Mouse (Mus musculus): ENCODE measurements around the gene Tbx1. TPM values are rescaled to one million over a fixed set of nuclear protein-coding genes. Genes with fewer than 3 reads are reported as not detected.

Gene Tbx1
- polyA plus RNA-seq, 1 experiment from 2014 or later, result 24.3 TPM

GRCm38 (mm10) chr16:18581050-18581622, 9.3 kb downstream of the Tbx1 start:
- 0 out of 2 replicates have a peak overlapping the region, but pooled peaks have one; percentile 21 for H3K9ac ChIP-seq
- peaks cover 70% of the 10 kb centered on the region for H3K27me3 ChIP-seq
- H3K27ac ChIP-seq (replicated peaks), result no peak overlapping the region
- WGBS, result 15% methylated on average over 21 of the region's 21 CpGs
- H3K4me1 ChIP-seq, result peaks cover 33% of the 10 kb centered on the region
- H3K4me2 ChIP-seq (replicated peaks), result peak overlapping the region; percentile 78
- no peaks in the 10 kb centered on the region for H3K9me3 ChIP-seq (replicated peaks)
- no peak for ATAC-seq (ENCODE audit: insufficient number of reproducible peaks, low FRiP score, low TSS enrichment, low read depth)
- H3K36me3 ChIP-seq, result no peaks in the 10 kb centered on the region
- H3K4me3 ChIP-seq (replicated peaks), result peak overlapping the region; percentile 43

GRCm38 (mm10) chr16:18580389-18580788, 10.1 kb downstream of the Tbx1 start:
- no peak for ATAC-seq (ENCODE audit: insufficient number of reproducible peaks, low FRiP score, low TSS enrichment, low read depth)
- 46% methylated on average over 2 of the region's 2 CpGs for WGBS
- no peaks in the 10 kb centered on the region for H3K9me3 ChIP-seq (replicated peaks)

DNA sequence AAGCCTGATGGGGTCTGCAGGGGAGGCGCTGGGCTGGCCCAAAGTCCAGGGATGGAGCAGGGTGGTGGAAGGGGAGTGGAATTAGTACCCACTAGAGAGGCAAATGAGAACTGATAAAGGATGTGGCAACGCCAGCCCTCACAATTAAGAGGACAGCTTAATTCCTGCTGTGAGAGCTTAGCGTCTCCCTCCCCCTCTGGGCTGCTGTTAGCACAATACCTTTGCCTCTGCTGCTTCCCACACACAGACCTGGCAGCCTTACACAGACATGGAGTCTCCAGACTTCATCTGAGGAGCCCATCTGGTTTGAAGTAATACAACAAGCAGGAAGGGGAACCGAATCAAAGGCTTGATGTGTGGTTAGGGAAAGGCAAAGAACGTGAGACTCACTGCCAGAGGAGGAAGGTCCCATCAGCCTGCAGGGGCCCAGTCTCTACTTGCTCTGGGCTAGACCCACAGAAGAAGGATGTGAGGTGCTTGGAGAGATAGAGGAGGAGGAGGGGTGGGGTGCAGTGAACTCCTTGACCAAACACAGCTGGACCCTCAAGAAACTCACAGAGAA, 12.8 kb downstream of the Tbx1 start:
- no peak overlapping the region for H3K4me3 ChIP-seq (replicated peaks)
- no peak overlapping the region for H3K4me2 ChIP-seq (replicated peaks)
- no peaks in the 10 kb centered on the region for H3K36me3 ChIP-seq
- ATAC-seq (ENCODE audit: insufficient number of reproducible peaks, low FRiP score, low TSS enrichment, low read depth), result peak; percentile 34; the same call in 1 of the 2 replicates
- no peaks in the 10 kb centered on the region for H3K9me3 ChIP-seq (replicated peaks)
- no peak overlapping the region for H3K9ac ChIP-seq
- H3K27ac ChIP-seq (replicated peaks), result 0 out of 2 replicates have a peak overlapping the region, but pooled peaks have one; percentile 17
- H3K4me1 ChIP-seq, result peaks cover 29% of the 10 kb centered on the region
- H3K27me3 ChIP-seq, result peaks cover 35% of the 10 kb centered on the region
- 16% methylated on average over 5 of the region's 5 CpGs for WGBS

More at GRCm38 (mm10) chr16:18580389-18580788, 10.1 kb downstream of the Tbx1 start:
- no peak overlapping the region for H3K9ac ChIP-seq
- H3K4me3 ChIP-seq (replicated peaks), result no peak overlapping the region
- H3K27me3 ChIP-seq, result peaks cover 62% of the 10 kb centered on the region
- no peaks in the 10 kb centered on the region for H3K36me3 ChIP-seq
- H3K4me2 ChIP-seq (replicated peaks), result no peak overlapping the region
- peaks cover 32% of the 10 kb centered on the region for H3K4me1 ChIP-seq
- no peak overlapping the region for H3K27ac ChIP-seq (replicated peaks)

DNA sequence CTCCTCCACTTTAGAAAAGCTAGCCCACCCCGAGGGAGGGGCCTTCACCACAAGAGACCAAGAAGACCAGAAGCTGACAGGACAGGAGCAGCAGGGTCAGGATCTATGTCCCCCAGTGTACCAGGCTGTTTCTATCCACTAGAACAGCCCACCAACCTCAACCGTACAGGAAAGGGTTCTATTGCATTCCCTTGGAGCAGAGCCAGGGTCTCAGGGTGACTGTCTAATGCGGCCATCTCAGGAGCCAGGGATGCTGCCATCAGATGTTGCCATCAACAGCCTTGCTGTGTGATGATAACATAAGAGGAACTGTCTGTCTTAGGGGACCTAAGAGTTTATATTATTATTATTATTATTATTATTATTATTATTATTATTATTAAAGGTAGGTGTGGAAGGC, 13.4 kb downstream of the Tbx1 start:
- Histone ChIP-seq H3K9me3 (replicated peaks) (no peaks in the 10 kb centered on the region), H3K27me3 (peaks cover 29% of the 10 kb centered on the region), H3K9ac (no peak overlapping the region), H3K4me1 (peaks cover 23% of the 10 kb centered on the region), H3K36me3 (no peaks in the 10 kb centered on the region), H3K4me3 (replicated peaks) (no peak overlapping the region), H3K4me2 (replicated peaks) (no peak overlapping the region), H3K27ac (replicated peaks) (no peak overlapping the region)
- WGBS, result 27% methylated on average over 3 of the region's 3 CpGs
- ATAC-seq (ENCODE audit: insufficient number of reproducible peaks, low FRiP score, low TSS enrichment, low read depth), result no peak

DNA sequence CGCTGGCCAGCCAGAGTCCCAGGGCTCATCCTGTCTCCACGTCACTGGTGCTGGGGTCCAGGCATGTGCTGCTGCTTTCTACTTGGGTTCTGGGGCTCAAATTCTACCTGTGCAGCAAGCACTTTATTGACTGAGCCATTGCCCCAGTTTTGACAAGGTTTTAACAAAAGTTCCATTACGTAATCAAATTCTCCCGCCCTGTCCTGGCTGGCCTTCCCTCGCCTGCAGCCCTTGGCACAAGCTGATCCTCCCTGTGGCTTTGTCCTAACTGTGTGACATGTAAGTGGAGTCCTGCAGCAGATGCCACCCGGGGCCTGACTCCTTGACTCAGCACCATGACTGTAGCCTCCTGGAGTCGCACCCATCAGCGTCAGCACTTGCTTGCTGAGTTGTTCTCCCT, 16.3 kb downstream of the Tbx1 start:
- H3K27ac ChIP-seq (replicated peaks), result no peak overlapping the region
- no peak for ATAC-seq (ENCODE audit: insufficient number of reproducible peaks, low FRiP score, low TSS enrichment, low read depth)
- WGBS, result 66% methylated on average over 8 of the region's 8 CpGs
- H3K27me3 ChIP-seq, result peaks cover under 1% of the 10 kb centered on the region; the same call in 1 of the 2 replicates
- H3K9ac ChIP-seq, result no peak overlapping the region
- H3K9me3 ChIP-seq (replicated peaks), result no peaks in the 10 kb centered on the region
- peaks cover 12% of the 10 kb centered on the region for H3K4me1 ChIP-seq
- H3K4me2 ChIP-seq (replicated peaks), result no peak overlapping the region
- H3K36me3 ChIP-seq, result no peaks in the 10 kb centered on the region
- H3K4me3 ChIP-seq (replicated peaks), result no peak overlapping the region

GRCm38 (mm10) chr16:18568599-18568998, 21.9 kb downstream of the Tbx1 start:
- Histone ChIP-seq H3K9ac (no peak overlapping the region), H3K27ac (replicated peaks) (no peak overlapping the region), H3K27me3 (no peaks in the 10 kb centered on the region), H3K9me3 (replicated peaks) (no peaks in the 10 kb centered on the region), H3K4me1 (peaks cover 8% of the 10 kb centered on the region; the same call in 1 of the 2 replicates), H3K4me3 (replicated peaks) (no peak overlapping the region), H3K4me2 (replicated peaks) (no peak overlapping the region), H3K36me3 (no peaks in the 10 kb centered on the region)
- WGBS, result 58% methylated on average over 7 of the region's 7 CpGs
- ATAC-seq (ENCODE audit: insufficient number of reproducible peaks, low FRiP score, low TSS enrichment, low read depth), result no peak

DNA sequence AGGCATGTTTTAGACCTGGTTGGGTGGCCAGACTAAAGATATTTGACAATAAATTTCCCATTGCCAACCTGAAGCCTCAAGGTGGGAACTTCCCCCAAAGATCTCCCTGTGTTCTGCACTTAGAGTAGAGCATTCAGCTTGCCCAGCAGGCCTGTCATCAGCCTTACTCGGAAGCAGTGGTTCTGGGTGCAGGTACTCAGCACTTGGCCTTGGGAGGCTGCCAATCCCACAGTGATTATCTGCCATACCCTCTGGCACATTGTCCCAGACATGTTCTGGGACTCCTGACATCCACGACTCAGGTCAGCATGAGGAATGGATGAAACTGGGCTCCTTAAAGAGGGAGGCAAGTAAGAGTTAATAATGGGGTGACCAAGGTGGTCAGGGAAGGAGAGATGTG, 26.0 kb downstream of the Tbx1 start:
- Histone ChIP-seq H3K27me3 (no peaks in the 10 kb centered on the region), H3K9ac (no peak overlapping the region), H3K36me3 (no peaks in the 10 kb centered on the region), H3K27ac (replicated peaks) (no peak overlapping the region), H3K4me1 (peaks cover 8% of the 10 kb centered on the region; the same call in 1 of the 2 replicates), H3K4me3 (replicated peaks) (no peak overlapping the region), H3K4me2 (replicated peaks) (no peak overlapping the region), H3K9me3 (replicated peaks) (no peaks in the 10 kb centered on the region)
- no peak for ATAC-seq (ENCODE audit: insufficient number of reproducible peaks, low FRiP score, low TSS enrichment, low read depth)
- 59% methylated on average over 2 of the region's 2 CpGs for WGBS

- no peak overlapping the region for H3K9ac ChIP-seq
- H3K4me2 ChIP-seq (replicated peaks), result no peak overlapping the region
- no peaks in the 10 kb centered on the region for H3K36me3 ChIP-seq
- no peak for ATAC-seq (ENCODE audit: insufficient number of reproducible peaks, low FRiP score, low TSS enrichment, low read depth)
- no peaks in the 10 kb centered on the region for H3K9me3 ChIP-seq (replicated peaks)
- 67% methylated on average over 3 of the region's 3 CpGs for WGBS
- H3K4me1 ChIP-seq, result peaks cover 17% of the 10 kb centered on the region
- H3K27ac ChIP-seq (replicated peaks), result no peak overlapping the region
- no peaks in the 10 kb centered on the region for H3K27me3 ChIP-seq
- H3K4me3 ChIP-seq (replicated peaks), result no peak overlapping the region
Observed at GRCm38 (mm10) chr16:18556461-18556860, 34.0 kb downstream of the Tbx1 start.

DNA sequence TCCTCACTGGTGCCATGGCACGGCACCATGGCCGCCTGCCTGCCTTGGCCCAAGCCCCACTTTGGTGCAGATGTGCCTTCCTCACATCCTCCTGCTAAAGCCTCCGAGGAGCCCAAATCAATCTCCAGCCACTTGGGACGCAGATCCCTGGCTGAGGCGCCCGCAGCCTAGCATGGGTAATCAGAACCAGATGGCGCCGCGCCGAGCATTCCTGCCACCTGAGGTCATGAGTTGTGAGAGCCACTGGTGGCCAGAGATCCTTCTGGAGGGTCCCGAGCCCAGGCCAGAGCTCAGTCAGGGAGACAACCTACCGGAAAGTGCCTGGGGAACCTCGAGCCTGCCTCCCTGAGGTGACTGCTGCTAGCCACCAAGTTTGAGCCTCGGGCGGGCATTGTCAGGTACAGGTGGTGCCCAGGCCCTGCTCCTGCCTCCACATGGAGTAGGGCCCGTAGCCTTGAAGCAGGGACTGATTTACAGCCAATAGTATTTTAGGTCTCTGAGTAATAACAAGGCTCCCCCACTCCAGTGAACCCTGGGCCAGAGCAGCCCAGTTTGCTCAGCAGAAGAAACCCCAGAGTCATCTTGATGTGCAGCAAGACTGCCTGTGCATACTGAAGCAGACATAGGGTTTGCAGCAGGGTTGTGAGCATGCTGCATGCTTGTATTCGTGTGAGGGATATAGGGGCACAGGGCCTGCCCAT, 35.1 kb downstream of the Tbx1 start:
- WGBS, result 37% methylated on average over 17 of the region's 17 CpGs
- ATAC-seq (ENCODE audit: insufficient number of reproducible peaks, low FRiP score, low TSS enrichment, low read depth), result no peak

GRCm38 (mm10) chr16:18554721-18555120, 35.8 kb downstream of the Tbx1 start:
- H3K36me3 ChIP-seq, result no peaks in the 10 kb centered on the region
- WGBS, result 24% methylated on average over 2 of the region's 2 CpGs
- H3K4me2 ChIP-seq (replicated peaks), result no peak overlapping the region
- H3K9me3 ChIP-seq (replicated peaks), result no peaks in the 10 kb centered on the region
- H3K27ac ChIP-seq (replicated peaks), result no peak overlapping the region
- H3K27me3 ChIP-seq, result no peaks in the 10 kb centered on the region
- H3K4me3 ChIP-seq (replicated peaks), result no peak overlapping the region
- no peak for ATAC-seq (ENCODE audit: insufficient number of reproducible peaks, low FRiP score, low TSS enrichment, low read depth)
- H3K9ac ChIP-seq, result no peak overlapping the region
- H3K4me1 ChIP-seq, result peaks cover 17% of the 10 kb centered on the region

More for the DNA sequence above, 35.1 kb downstream of the Tbx1 start:
- Histone ChIP-seq H3K9ac (no peak overlapping the region; the same call in 1 of the 2 replicates), H3K4me2 (replicated peaks) (no peak overlapping the region), H3K27ac (replicated peaks) (0 out of 2 replicates have a peak overlapping the region, but pooled peaks have one; percentile 39), H3K4me1 (peaks cover 17% of the 10 kb centered on the region), H3K27me3 (no peaks in the 10 kb centered on the region), H3K4me3 (replicated peaks) (no peak overlapping the region), H3K9me3 (replicated peaks) (no peaks in the 10 kb centered on the region), H3K36me3 (no peaks in the 10 kb centered on the region)

DNA sequence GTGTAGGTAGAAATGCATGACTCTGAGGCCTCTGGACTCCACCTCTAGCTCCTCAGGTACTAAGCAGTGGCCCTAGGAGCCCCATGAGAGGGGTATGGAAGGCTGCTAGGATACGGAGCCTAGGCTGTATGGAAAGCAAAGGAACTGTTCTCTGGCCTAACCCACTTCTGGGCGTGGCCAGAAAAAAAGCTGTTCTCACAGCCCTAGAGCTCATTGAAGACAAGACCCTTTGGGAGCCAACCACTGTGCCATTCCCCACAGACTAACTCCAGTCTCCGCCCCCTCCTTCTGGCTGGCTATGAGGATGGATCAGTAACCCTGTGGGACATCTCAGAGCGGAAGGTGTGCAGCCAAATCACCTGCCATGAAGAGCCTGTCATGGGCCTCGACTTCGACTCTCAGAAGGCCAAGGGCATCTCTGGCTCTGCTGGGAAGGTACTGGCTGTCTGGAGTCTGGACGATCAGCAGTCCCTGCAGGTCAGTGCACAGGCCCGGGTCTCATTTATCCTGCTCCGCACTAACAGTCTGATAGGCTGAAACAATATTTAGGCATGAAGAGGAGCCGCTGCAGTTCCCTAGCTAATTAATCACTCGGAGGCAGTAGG, 38.3 kb downstream of the Tbx1 start:
- Histone ChIP-seq H3K9me3 (replicated peaks) (no peaks in the 10 kb centered on the region), H3K9ac (no peak overlapping the region), H3K4me1 (peaks cover 28% of the 10 kb centered on the region), H3K4me3 (replicated peaks) (no peak overlapping the region), H3K36me3 (no peaks in the 10 kb centered on the region), H3K27ac (replicated peaks) (no peak overlapping the region), H3K27me3 (no peaks in the 10 kb centered on the region), H3K4me2 (replicated peaks) (no peak overlapping the region)
- 76% methylated on average over 11 of the region's 11 CpGs for WGBS
- ATAC-seq (ENCODE audit: insufficient number of reproducible peaks, low FRiP score, low TSS enrichment, low read depth), result peak; percentile 30; the same call in 1 of the 2 replicates

All from embryonic facial prominence, embryonic 15.5 days (tissue).